Mouse (Mus musculus): ENCODE results near the gene Arhgef10l.

DNA sequence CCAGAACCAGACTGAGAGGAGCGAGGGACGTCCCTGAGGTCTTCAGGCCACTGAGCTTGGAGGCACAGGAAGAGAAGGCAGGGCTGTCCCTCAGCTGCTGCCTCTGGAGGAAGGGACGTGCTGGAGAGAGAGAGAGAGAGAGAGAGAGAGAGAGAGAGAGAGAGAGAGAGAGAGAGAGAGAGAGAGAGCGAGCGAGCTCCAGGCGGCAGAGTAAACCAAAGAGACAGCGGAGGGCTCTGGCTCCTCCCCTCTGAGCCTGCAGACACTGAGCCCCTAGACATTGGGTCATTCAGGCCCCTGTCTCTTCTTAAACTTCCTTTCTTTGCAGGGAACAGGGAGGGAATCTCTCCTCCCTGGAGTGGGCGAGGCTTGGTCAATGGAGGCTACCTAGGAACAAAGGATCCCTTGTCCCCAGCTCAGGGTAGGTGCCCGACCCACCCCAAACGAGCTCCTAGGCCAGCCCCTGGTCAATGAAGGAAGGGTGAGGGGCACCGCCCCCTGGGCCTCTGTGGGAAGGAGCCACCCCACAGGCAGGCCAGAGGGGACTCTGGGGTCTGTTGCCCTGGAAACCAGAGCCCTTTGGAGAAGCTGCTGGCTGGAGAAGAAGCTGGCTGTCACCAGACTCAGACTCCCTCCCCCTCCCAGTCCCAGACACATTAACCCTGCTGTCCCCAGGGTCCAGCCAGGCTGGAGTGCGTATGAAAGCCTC lies 41.2 kb downstream of the Arhgef10l start:
- TF ChIP-seq RAD21 (IDR thresholded peaks at IDR 0.05; ENCODE audit: low read depth, low read length) (no peak), TCF12 (IDR thresholded peaks at IDR 0.05; ENCODE audit: low read depth, low read length) (no peak), TAL1 (IDR thresholded peaks at IDR 0.05; ENCODE audit: low read length) (no peak), CTCF (IDR thresholded peaks at IDR 0.05 in 2 of 3, conservative IDR thresholded peaks at IDR 0.05 in 1 of 3; ENCODE audit: control insufficient read depth in 1 of 3, insufficient read depth in 1 of 3, low read depth in 2 of 3, low read length in 3 of 3, poor library complexity in 1 of 3, severe bottlenecking in 1 of 3) (no peak), USF1 (IDR thresholded peaks at IDR 0.05; ENCODE audit: low read depth, low read length) (no peak), USF2 (IDR thresholded peaks at IDR 0.05; ENCODE audit: borderline replicate concordance in 1 of 2, insufficient read depth in 1 of 2, low read depth in 1 of 2, low read length in 2 of 2) (no peak), SMC3 (IDR thresholded peaks at IDR 0.05; ENCODE audit: low read depth, low read length) (no peak)
